Mouse (Mus musculus) hindbrain, embryonic 11.5 days (tissue): ENCODE measurements around the gene B4galt2. TPM values are rescaled to one million over a fixed set of nuclear protein-coding genes. Genes with fewer than 3 reads are reported as not detected.
A peak's percentile ranks its signal among the peaks of the same experiment; 100 is the strongest.

Source experiments
- ATAC-seq: fragments of 200-750 bp; cut with Nextera tagmentation; 2 replicates; pipeline ENCODE4 v1.8.0; 2017; ENCODE audit warnings: mild to moderate bottlenecking, moderate TSS enrichment, moderate library complexity; ENCODE audit not compliant: low FRiP score
- DNase-seq: peaks from one replicate; pipeline ENCODE4 v3.0.0-alpha.2; 2015; ENCODE audit warnings: low spot score
- H3K27ac ChIP-seq: fragments of 300-500 bp; sonication (generic); 2 replicates; pipeline ENCODE4 v1.5.1; 2014; ENCODE audit warnings: mild to moderate bottlenecking, low read depth, low read length
- H3K27me3 ChIP-seq: fragments of 300-500 bp; sonication (generic); 2 replicates; pipeline ENCODE4 v1.6.1; 2014; ENCODE audit warnings: mild to moderate bottlenecking, low read length, moderate library complexity, mixed read lengths; ENCODE audit not compliant: control insufficient read depth, insufficient read depth
- H3K36me3 ChIP-seq: fragments of 300-500 bp; sonication (generic); 2 replicates; pipeline ENCODE4 v1.6.1; 2014; ENCODE audit warnings: mild to moderate bottlenecking, low read length, moderate library complexity, mixed read lengths; ENCODE audit not compliant: control insufficient read depth, insufficient read depth
- H3K4me1 ChIP-seq: fragments of 300-500 bp; sonication (generic); replicated peaks from 2 replicates; pipeline ENCODE4 v1.6.1; 2014; ENCODE audit warnings: low read length, mixed read lengths; ENCODE audit not compliant: control insufficient read depth, insufficient read depth
- H3K4me2 ChIP-seq: fragments of 300-500 bp; sonication (generic); replicated peaks from 2 replicates; pipeline ENCODE4 v1.6.1; 2014; ENCODE audit warnings: mild to moderate bottlenecking, low read depth, low read length
- H3K4me3 ChIP-seq: fragments of 300-500 bp; sonication (generic); 2 replicates; pipeline ENCODE4 v1.5.1; 2014; ENCODE audit warnings: low read depth, low read length
- H3K9ac ChIP-seq: fragments of 300-500 bp; sonication (generic); 2 replicates; pipeline ENCODE4 v1.6.1; 2014; ENCODE audit warnings: low read depth, low read length
- H3K9me3 ChIP-seq: fragments of 300-500 bp; sonication (generic); 2 replicates; pipeline ENCODE4 v1.6.1; 2016; ENCODE audit warnings: low read length; ENCODE audit not compliant: control insufficient read depth
- WGBS: fragments of 180-500 bp; shearing (Covaris S2); extraction: QIAGEN DNeasy Blood & Tissue Kit; methylation state at CpG from one replicate; pipeline ENCODE4 v1.1.7; 2014; 5-methylcytosine and 5-hydroxymethylcytosine counted together
- polyA plus RNA-seq: library from polyadenylated mRNA; unstranded; fragments of >200 nt; fragmentation: Nextera tagmentation; extraction: Ambion mirVana; gene quantifications from 2 replicates; pipeline ENCODE4 v1.2.1, GENCODE M21; 2014

B4galt2 gene
- polyA plus RNA-seq, 1 experiment from 2014 or later = 27.3 TPM

- Histone ChIP-seq H3K4me3 (peak overlapping the region; percentile 85), H3K9ac (no peak overlapping the region), H3K27me3 (no peaks in the 10 kb centered on the region), H3K36me3 (no peaks in the 10 kb centered on the region), H3K4me2 (peak overlapping the region; percentile 99), H3K4me1 (peaks cover 9% of the 10 kb centered on the region; the same call in 1 of the 2 replicates), H3K27ac (no peak overlapping the region), H3K9me3 (no peaks in the 10 kb centered on the region)
- WGBS = 57% methylated on average over 3 of the region's 3 CpGs
- ATAC-seq (no peak), DNase-seq (no peak)
These were observed 30.1 kb upstream of the B4galt2 start for GRCm38 (mm10) chr4:117913421-117913820.

- H3K27ac ChIP-seq = no peak overlapping the region
- H3K27me3 ChIP-seq = no peaks in the 10 kb centered on the region
- no peak overlapping the region for H3K9ac ChIP-seq
- no peak for ATAC-seq
- no peak for DNase-seq
- peaks cover 9% of the 10 kb centered on the region; the same call in 1 of the 2 replicates for H3K4me1 ChIP-seq
- peak overlapping the region; percentile 20; the same call in 1 of the 2 replicates for H3K4me2 ChIP-seq
- no peaks in the 10 kb centered on the region for H3K9me3 ChIP-seq
- H3K36me3 ChIP-seq = no peaks in the 10 kb centered on the region
- 69% methylated on average over 7 of the region's 7 CpGs for WGBS
- H3K4me3 ChIP-seq = peak overlapping the region; percentile 85
These were observed 29.5 kb upstream of the B4galt2 start for GRCm38 (mm10) chr4:117912685-117913273.

GRCm38 (mm10) chr4:117912131-117912561, 28.9 kb upstream of the B4galt2 start:
- 87% methylated on average over 13 of the region's 13 CpGs for WGBS
- no peak overlapping the region for H3K4me3 ChIP-seq
- H3K36me3 ChIP-seq = no peaks in the 10 kb centered on the region
- H3K9me3 ChIP-seq = no peaks in the 10 kb centered on the region
- H3K4me2 ChIP-seq = no peak overlapping the region
- H3K27ac ChIP-seq = no peak overlapping the region
- no peak overlapping the region for H3K9ac ChIP-seq
- peaks cover 9% of the 10 kb centered on the region; the same call in 1 of the 2 replicates for H3K4me1 ChIP-seq
- no peak for DNase-seq
- ATAC-seq = no peak
- no peaks in the 10 kb centered on the region for H3K27me3 ChIP-seq

- peaks cover 7% of the 10 kb centered on the region; the same call in 1 of the 2 replicates for H3K4me1 ChIP-seq
- no peak overlapping the region for H3K9ac ChIP-seq
- DNase-seq (peak; percentile 37), ATAC-seq (peak; percentile 72)
- WGBS = 68% methylated on average over 8 of the region's 8 CpGs
- no peaks in the 10 kb centered on the region for H3K9me3 ChIP-seq
- peak overlapping the region; percentile 56 for H3K27ac ChIP-seq
- no peak overlapping the region for H3K4me3 ChIP-seq
- H3K36me3 ChIP-seq = peaks cover 3% of the 10 kb centered on the region; the same call in 1 of the 2 replicates
- peak overlapping the region; percentile 1 for H3K4me2 ChIP-seq
- no peaks in the 10 kb centered on the region for H3K27me3 ChIP-seq
These were observed 25.7 kb upstream of the B4galt2 start for GRCm38 (mm10) chr4:117908834-117909453.

- Histone ChIP-seq H3K4me1 (no peaks in the 10 kb centered on the region), H3K27me3 (no peaks in the 10 kb centered on the region), H3K4me2 (no peak overlapping the region), H3K27ac (no peak overlapping the region), H3K9me3 (no peaks in the 10 kb centered on the region), H3K9ac (no peak overlapping the region), H3K4me3 (no peak overlapping the region), H3K36me3 (peaks cover 8% of the 10 kb centered on the region; the same call in 1 of the 2 replicates)
- no peak for ATAC-seq
- DNase-seq = no peak
- 90% methylated on average over 3 of the region's 3 CpGs for WGBS
These were observed 22.9 kb upstream of the B4galt2 start for GRCm38 (mm10) chr4:117906196-117906595.

GRCm38 (mm10) chr4:117904761-117905160, 21.5 kb upstream of the B4galt2 start:
- Histone ChIP-seq H3K4me3 (no peak overlapping the region), H3K27me3 (no peaks in the 10 kb centered on the region), H3K4me2 (no peak overlapping the region), H3K4me1 (no peaks in the 10 kb centered on the region), H3K9ac (no peak overlapping the region), H3K36me3 (peaks cover 8% of the 10 kb centered on the region; the same call in 1 of the 2 replicates), H3K9me3 (no peaks in the 10 kb centered on the region), H3K27ac (no peak overlapping the region)
- ATAC-seq (no peak), DNase-seq (no peak)
- WGBS = 93% methylated on average over 8 of the region's 8 CpGs

GRCm38 (mm10) chr4:117904094-117904493, 20.8 kb upstream of the B4galt2 start:
- no peak overlapping the region for H3K9ac ChIP-seq
- H3K36me3 ChIP-seq = peaks cover 8% of the 10 kb centered on the region; the same call in 1 of the 2 replicates
- no peak overlapping the region for H3K4me3 ChIP-seq
- no peaks in the 10 kb centered on the region for H3K27me3 ChIP-seq
- H3K9me3 ChIP-seq = no peaks in the 10 kb centered on the region
- H3K27ac ChIP-seq = no peak overlapping the region
- DNase-seq = no peak
- H3K4me1 ChIP-seq = no peaks in the 10 kb centered on the region
- no peak for ATAC-seq
- no peak overlapping the region for H3K4me2 ChIP-seq
- 95% methylated on average over 10 of the region's 10 CpGs for WGBS

GRCm38 (mm10) chr4:117898111-117898510, 14.8 kb upstream of the B4galt2 start:
- Histone ChIP-seq H3K9ac (no peak overlapping the region), H3K27me3 (no peaks in the 10 kb centered on the region), H3K4me1 (no peaks in the 10 kb centered on the region), H3K27ac (no peak overlapping the region), H3K4me3 (no peak overlapping the region), H3K4me2 (no peak overlapping the region), H3K36me3 (peaks cover 3% of the 10 kb centered on the region; the same call in 1 of the 2 replicates), H3K9me3 (no peaks in the 10 kb centered on the region)
- ATAC-seq = no peak
- DNase-seq = no peak
- WGBS = 85% methylated on average over 3 of the region's 3 CpGs

GRCm38 (mm10) chr4:117896031-117896430, 12.7 kb upstream of the B4galt2 start:
- H3K4me2 ChIP-seq = no peak overlapping the region
- DNase-seq (no peak), ATAC-seq (no peak)
- H3K4me3 ChIP-seq = no peak overlapping the region
- 95% methylated on average over 6 of the region's 6 CpGs for WGBS
- no peak overlapping the region for H3K9ac ChIP-seq
- H3K36me3 ChIP-seq = peaks cover 2% of the 10 kb centered on the region; the same call in 1 of the 2 replicates
- no peaks in the 10 kb centered on the region for H3K27me3 ChIP-seq
- no peaks in the 10 kb centered on the region for H3K9me3 ChIP-seq
- H3K4me1 ChIP-seq = no peaks in the 10 kb centered on the region
- H3K27ac ChIP-seq = no peak overlapping the region
